Mouse (Mus musculus) midbrain, embryonic 15.5 days (tissue): ENCODE data around the gene Xrcc1. TPM values are rescaled to one million over a fixed set of nuclear protein-coding genes. Genes with fewer than 3 reads are reported as not detected.

Experiments
- ATAC-seq: fragments of 200-750 bp; cut with Nextera tagmentation; replicated peaks from 2 replicates; pipeline ENCODE4 v1.8.0; 2017; ENCODE audit warnings: moderate TSS enrichment
- H3K27ac ChIP-seq: fragments of 300-500 bp; sonication (generic); 2 replicates; pipeline ENCODE4 v1.5.1; 2015; ENCODE audit warnings: mild to moderate bottlenecking, inconsistent platforms
- H3K27me3 ChIP-seq: fragments of 300-500 bp; sonication (generic); replicated peaks from 2 replicates; pipeline ENCODE4 v1.6.1; 2015; ENCODE audit warnings: inconsistent platforms
- H3K36me3 ChIP-seq: fragments of 300-500 bp; sonication (generic); replicated peaks from 2 replicates; pipeline ENCODE4 v1.6.1; 2015; ENCODE audit warnings: inconsistent platforms
- H3K4me1 ChIP-seq: fragments of 300-500 bp; sonication (generic); 2 replicates; pipeline ENCODE4 v1.6.1; 2015; ENCODE audit warnings: inconsistent platforms
- H3K4me2 ChIP-seq: fragments of 300-500 bp; sonication (generic); 2 replicates; pipeline ENCODE4 v1.6.1; 2015; ENCODE audit warnings: inconsistent platforms, mild to moderate bottlenecking, moderate library complexity
- H3K4me3 ChIP-seq: fragments of 300-500 bp; sonication (generic); 2 replicates; pipeline ENCODE4 v1.5.1; 2015; ENCODE audit warnings: mild to moderate bottlenecking, inconsistent platforms
- H3K9ac ChIP-seq: fragments of 300-500 bp; sonication (generic); 2 replicates; pipeline ENCODE4 v1.6.1; 2015; ENCODE audit warnings: mild to moderate bottlenecking, inconsistent platforms
- H3K9me3 ChIP-seq: fragments of 300-500 bp; sonication (generic); 2 replicates; pipeline ENCODE4 v1.6.1; 2016; ENCODE audit warnings: inconsistent platforms
- WGBS: fragments of 180-500 bp; shearing (Covaris S2); methylation state at CpG from one replicate; pipeline ENCODE4 v1.1.7; 2015; ENCODE audit warnings: mixed read lengths; 5-methylcytosine and 5-hydroxymethylcytosine counted together
- polyA plus RNA-seq: library from polyadenylated mRNA; unstranded; fragments of >200 nt; fragmentation: Nextera tagmentation; extraction: Ambion mirVana; gene quantifications from 2 replicates; pipeline ENCODE4 v1.2.1, GENCODE M21; 2015

The Xrcc1 gene
- polyA plus RNA-seq, 1 experiment from 2014 or later = 67.1 TPM

DNA sequence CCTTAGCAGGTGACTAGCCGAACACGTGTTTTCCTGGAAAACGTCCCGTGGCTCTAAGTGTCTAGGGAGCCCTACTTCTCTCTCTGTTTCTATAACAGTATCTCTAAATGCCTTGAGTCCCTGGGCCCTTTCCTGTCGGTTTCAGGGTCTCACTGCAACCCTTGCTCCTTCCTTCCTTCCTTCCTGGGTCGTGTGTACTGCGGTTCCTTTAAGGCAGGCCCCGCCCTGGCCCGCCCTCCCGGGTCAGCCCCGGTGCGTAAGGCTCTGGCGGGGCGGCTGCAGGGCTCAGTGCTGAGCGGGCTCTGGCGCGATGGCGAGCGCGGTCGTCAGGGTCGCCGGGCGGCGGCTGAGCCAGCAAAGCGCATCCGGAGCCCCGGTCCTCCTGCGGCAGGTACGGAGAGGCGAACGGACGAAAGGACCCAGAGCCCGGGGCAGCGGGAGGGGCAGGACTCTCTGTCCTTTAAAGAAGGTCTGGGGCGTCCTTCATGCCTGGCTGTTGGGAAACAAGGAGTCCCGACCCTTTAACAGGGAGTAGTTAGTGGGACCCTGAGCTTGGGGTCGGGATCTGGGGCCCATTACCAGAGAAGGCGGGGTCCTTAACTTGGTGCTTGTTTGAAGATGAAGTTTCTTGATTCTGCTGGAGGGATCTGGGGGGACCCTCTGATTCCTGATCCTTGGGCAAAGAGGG lies 47.7 kb downstream of the Xrcc1 start:
- ATAC-seq = peak; percentile 89
- H3K9me3 ChIP-seq = no peaks in the 10 kb centered on the region
- H3K27me3 ChIP-seq = 0 out of 2 replicates have a peak, but pooled peaks cover 6% of the 10 kb centered on the region
- no peaks in the 10 kb centered on the region for H3K36me3 ChIP-seq
- H3K4me2 ChIP-seq = peak overlapping the region; percentile 81
- H3K9ac ChIP-seq = peak overlapping the region; percentile 60
- H3K27ac ChIP-seq = no peak overlapping the region
- WGBS = 2% methylated on average over 39 of the region's 39 CpGs
- H3K4me3 ChIP-seq = peak overlapping the region; percentile 52
- H3K4me1 ChIP-seq = peaks cover 27% of the 10 kb centered on the region

DNA sequence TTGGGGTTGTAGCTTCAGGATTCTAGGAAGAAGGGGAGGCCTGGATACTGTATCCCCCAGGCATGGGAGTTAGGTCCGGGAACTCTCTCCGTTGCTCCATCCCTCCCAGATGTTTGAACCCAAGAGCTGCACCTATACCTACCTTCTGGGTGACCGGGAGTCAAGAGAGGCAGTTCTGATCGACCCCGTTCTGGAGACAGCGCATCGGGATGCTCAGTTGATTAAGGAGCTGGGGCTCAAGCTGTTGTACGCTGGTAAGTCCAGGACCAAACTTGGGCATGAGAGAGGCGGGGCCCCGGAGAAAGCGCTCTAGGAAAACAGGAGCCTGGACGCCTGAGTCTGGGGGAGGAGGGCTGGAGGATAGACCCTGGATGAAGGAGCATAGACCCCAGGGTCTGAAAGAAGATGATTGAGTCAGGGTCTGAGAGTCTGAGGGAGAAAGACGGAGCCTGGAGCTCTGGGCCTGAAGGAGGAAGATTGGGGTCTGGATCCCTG lies 48.3 kb downstream of the Xrcc1 start:
- Histone ChIP-seq H3K4me3 (peak overlapping the region; percentile 52), H3K9me3 (no peaks in the 10 kb centered on the region), H3K27ac (no peak overlapping the region), H3K36me3 (no peaks in the 10 kb centered on the region), H3K9ac (peak overlapping the region; percentile 60; the same call in 1 of the 2 replicates), H3K4me2 (peak overlapping the region; percentile 81), H3K4me1 (peaks cover 27% of the 10 kb centered on the region), H3K27me3 (0 out of 2 replicates have a peak, but pooled peaks cover 6% of the 10 kb centered on the region)
- peak; percentile 35 for ATAC-seq
- WGBS = 4% methylated on average over 13 of the region's 13 CpGs

DNA sequence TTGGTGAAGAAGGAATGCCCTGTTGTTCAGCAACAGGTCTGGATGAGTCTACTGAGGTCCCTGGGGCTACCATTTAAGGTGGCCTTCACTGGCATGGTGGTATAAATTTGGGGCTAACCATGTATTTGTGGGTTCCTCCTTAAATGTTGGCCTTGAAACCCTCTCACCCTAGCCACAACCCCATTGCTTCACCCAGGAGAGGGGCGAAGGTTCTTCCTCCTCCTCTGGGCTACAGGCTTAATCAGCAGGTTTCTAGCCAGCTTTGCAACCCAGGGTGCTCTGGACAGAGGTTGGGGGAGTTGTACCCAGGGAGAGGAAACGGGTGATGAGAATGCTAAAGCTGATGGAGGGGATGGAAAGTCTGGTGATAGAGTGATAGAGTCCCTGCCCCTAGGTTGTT lies 49.4 kb downstream of the Xrcc1 start:
- H3K4me2 ChIP-seq = no peak overlapping the region
- 0 out of 2 replicates have a peak, but pooled peaks cover 6% of the 10 kb centered on the region for H3K27me3 ChIP-seq
- no peak for ATAC-seq
- WGBS = 70% methylated on average over 2 of the region's 2 CpGs
- peaks cover 27% of the 10 kb centered on the region for H3K4me1 ChIP-seq
- no peak overlapping the region for H3K4me3 ChIP-seq
- no peaks in the 10 kb centered on the region for H3K9me3 ChIP-seq
- no peak overlapping the region for H3K9ac ChIP-seq
- no peaks in the 10 kb centered on the region for H3K36me3 ChIP-seq
- no peak overlapping the region for H3K27ac ChIP-seq

DNA sequence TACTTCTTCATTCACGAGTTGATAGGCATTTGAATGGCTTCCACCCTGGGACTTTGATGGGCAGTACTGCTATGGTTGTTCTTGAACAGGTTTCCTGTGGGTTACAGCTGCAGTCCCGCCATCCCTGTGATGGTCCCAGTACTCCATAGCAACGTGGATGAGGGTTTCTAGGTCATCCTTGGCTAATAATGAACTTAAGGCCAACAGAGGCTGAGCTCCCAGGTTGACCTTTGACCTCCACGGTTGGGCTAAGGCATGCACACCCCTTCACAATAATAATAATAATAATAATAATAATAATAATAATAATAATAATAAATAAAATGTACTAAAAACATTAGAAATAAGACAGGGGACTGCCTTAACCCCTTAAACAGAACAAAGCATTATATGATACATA lies 52.0 kb downstream of the Xrcc1 start:
- H3K27ac ChIP-seq = no peak overlapping the region
- 72% methylated on average over 4 of the region's 4 CpGs for WGBS
- no peak overlapping the region for H3K9ac ChIP-seq
- H3K4me2 ChIP-seq = no peak overlapping the region
- no peak for ATAC-seq
- 0 out of 2 replicates have a peak, but pooled peaks cover 6% of the 10 kb centered on the region for H3K27me3 ChIP-seq
- H3K9me3 ChIP-seq = no peaks in the 10 kb centered on the region
- no peaks in the 10 kb centered on the region for H3K36me3 ChIP-seq
- peaks cover 16% of the 10 kb centered on the region for H3K4me1 ChIP-seq
- no peak overlapping the region for H3K4me3 ChIP-seq

DNA sequence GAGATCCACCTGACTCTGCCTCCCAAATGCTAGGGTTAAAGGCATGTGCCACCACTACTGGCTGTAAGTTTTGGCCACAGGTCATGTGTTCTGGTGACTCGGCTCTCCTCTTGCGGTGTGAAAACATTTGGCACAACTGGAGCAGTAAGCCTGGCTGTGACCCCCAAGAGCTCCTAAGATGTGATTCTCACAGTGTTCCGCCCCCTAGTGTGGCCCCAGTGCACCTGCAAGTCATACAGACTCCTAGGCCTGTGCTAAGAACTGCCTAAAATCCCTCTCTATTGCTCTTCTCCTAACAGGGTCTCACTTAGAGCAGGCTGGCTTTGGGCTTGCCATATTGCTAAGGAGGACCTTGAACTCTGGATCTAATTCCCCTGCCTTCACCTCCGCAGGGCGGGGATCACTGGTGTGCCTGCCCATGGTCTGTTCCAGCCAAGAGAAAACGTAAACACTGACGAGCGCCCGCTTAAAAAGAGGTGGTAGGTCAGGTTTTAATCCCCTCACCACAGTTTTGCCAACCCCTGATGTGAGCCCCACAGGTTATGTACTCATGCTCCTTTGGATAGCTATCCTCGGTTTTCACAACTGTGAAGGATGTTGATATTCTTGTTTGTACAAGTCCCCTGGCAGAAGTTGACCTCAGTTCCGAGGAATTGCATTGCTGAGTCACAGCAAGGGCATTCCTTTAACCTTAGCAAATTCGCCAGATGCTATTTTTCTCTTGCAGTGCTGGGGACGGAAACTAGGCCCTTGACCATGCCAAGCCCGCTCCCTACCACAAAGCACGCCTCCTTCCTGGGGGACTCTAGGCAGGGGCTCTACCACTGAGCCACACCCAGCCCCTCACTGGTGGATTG lies 53.4 kb downstream of the Xrcc1 start:
- ATAC-seq = 0 out of 2 replicates have a peak, but pooled peaks have one; percentile 19
- H3K4me2 ChIP-seq = no peak overlapping the region
- H3K4me3 ChIP-seq = no peak overlapping the region
- H3K27me3 ChIP-seq = 0 out of 2 replicates have a peak, but pooled peaks cover 6% of the 10 kb centered on the region
- H3K9ac ChIP-seq = no peak overlapping the region
- peaks cover 5% of the 10 kb centered on the region; the same call in 1 of the 2 replicates for H3K4me1 ChIP-seq
- no peaks in the 10 kb centered on the region for H3K36me3 ChIP-seq
- WGBS = 80% methylated on average over 15 of the region's 15 CpGs
- no peak overlapping the region for H3K27ac ChIP-seq
- H3K9me3 ChIP-seq = no peaks in the 10 kb centered on the region

DNA sequence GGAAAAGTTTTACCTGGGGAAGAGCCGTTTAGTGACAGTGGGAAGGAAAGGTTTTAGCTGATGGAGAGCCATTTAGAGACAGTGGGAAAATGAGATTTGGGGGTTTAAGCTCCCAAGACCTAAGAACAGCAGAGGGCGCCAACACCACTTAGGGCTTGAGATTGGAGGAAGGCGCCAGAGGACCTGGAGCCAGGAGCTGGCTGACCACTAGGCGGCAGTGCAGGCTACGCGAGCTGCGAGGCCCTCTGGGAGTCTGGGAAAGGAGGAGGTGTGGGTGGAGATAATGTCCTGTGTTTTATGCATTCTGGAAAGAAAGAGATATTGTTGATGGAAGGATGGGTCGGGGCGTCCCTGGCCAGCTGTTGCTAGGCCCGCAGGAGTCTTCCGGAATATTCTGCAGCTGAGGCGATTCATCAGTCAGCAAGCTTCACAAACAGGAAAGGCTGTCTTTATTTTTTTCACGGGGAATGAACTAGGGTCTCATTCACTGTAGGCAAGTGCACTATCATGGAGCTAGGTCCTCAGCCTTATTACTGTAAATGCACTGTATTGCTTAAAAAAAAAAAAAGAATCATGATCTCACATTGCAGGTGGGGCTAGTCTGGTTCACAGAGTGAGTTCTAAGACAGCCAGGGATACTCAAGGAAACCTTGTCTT lies 55.0 kb downstream of the Xrcc1 start:
- Histone ChIP-seq H3K27ac (peak overlapping the region; percentile 51), H3K27me3 (no peaks in the 10 kb centered on the region), H3K4me3 (peak overlapping the region; percentile 16), H3K9ac (no peak overlapping the region; the same call in 1 of the 2 replicates), H3K4me2 (peak overlapping the region; percentile 36), H3K36me3 (no peaks in the 10 kb centered on the region), H3K9me3 (no peaks in the 10 kb centered on the region), H3K4me1 (no peaks in the 10 kb centered on the region)
- peak; percentile 90 for ATAC-seq
- 2% methylated on average over 13 of the region's 13 CpGs for WGBS

DNA sequence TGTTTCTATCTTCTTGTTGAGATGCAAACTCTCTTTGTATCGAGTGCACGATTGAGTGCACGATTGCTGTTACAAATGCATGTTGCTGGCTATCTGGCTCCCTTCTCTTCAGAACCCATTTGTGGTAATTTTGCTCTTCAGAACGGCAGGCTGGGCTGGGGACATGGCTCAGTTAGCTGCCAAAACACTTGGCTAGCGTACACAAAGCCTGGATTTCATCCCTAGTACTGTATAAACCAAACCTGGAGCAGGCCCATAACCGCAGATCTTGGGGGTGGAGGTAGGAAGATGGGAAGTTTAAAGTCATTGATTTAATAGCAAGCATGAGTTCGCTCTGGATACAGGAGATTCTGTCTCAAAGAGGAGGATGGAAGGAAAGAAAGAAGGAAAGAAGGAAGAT lies 59.5 kb downstream of the Xrcc1 start:
- Histone ChIP-seq H3K4me1 (peaks cover 4% of the 10 kb centered on the region), H3K36me3 (no peaks in the 10 kb centered on the region), H3K9me3 (no peaks in the 10 kb centered on the region), H3K9ac (no peak overlapping the region), H3K27ac (no peak overlapping the region), H3K4me3 (no peak overlapping the region), H3K4me2 (no peak overlapping the region), H3K27me3 (peaks cover 15% of the 10 kb centered on the region)
- 83% methylated on average over 7 of the region's 7 CpGs for WGBS
- ATAC-seq = no peak

DNA sequence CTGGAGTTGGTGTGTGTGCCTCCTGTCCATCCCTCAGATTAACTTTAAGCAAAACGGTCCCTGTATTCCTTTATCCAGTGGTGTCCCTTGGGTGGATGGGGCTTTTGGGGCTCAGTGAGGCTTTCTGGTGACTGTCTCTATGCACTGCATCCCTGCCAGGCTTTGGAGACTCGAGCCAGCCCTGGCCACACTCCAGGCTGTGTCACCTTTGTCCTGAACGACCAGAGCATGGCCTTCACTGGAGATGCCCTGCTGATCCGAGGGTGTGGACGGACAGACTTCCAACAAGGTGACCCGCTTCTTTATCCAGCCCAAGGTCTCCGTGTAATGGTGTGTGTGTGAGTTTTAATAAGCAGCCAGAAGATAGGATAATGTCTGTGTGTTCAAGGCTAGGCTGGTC lies 60.0 kb downstream of the Xrcc1 start:
- Histone ChIP-seq H3K9me3 (no peaks in the 10 kb centered on the region), H3K36me3 (no peaks in the 10 kb centered on the region), H3K27ac (no peak overlapping the region), H3K4me1 (peaks cover 9% of the 10 kb centered on the region), H3K27me3 (peaks cover 20% of the 10 kb centered on the region), H3K4me2 (no peak overlapping the region), H3K4me3 (no peak overlapping the region), H3K9ac (no peak overlapping the region)
- 80% methylated on average over 7 of the region's 7 CpGs for WGBS
- ATAC-seq = no peak

DNA sequence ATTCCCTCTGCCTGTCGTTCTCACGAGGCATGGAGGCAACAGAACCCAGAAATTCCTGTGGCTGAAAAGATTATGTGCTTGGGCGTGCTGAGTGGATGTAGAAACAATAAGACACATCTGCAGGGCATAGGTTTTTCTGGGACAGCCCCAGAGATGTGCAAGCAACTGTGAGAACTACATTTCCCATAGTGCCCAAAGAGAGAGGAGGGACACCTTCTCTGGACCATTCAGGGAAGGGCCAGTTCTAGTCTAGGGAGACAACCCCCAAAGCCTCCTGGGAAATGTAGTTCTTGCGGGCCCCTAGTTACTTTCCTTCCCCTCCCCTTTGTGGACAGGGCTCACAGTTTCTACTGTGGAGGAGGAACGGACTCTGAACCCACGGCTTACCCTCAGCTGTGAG lies 61.9 kb downstream of the Xrcc1 start:
- H3K27ac ChIP-seq = no peak overlapping the region
- no peak overlapping the region for H3K9ac ChIP-seq
- 49% methylated on average over 6 of the region's 6 CpGs for WGBS
- no peaks in the 10 kb centered on the region for H3K9me3 ChIP-seq
- H3K4me2 ChIP-seq = no peak overlapping the region
- peaks cover 37% of the 10 kb centered on the region for H3K27me3 ChIP-seq
- no peak overlapping the region for H3K4me3 ChIP-seq
- ATAC-seq = peak; percentile 86
- no peaks in the 10 kb centered on the region for H3K36me3 ChIP-seq
- peaks cover 20% of the 10 kb centered on the region for H3K4me1 ChIP-seq

DNA sequence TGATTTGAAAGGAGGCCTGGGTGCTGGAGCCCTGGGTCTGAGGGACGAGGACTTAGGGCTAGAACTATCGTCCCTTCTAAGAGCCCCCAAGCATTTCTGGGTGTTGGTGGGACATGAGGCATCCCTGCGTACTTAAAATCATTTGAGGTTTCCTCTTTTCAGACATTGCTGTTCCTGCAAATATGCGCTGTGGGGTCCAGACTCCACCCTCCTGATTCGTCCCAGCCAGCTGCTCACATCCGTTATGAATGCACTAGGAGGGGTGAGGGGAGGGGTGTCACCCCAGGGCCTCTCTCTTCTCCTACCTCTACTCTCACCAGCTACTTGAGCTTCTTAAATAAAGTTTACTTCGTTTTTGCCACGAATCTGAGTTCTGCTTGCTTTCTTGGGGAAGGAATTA lies 62.5 kb downstream of the Xrcc1 start:
- Histone ChIP-seq H3K4me2 (no peak overlapping the region), H3K27ac (no peak overlapping the region), H3K9ac (no peak overlapping the region), H3K36me3 (no peaks in the 10 kb centered on the region), H3K27me3 (peaks cover 43% of the 10 kb centered on the region), H3K4me3 (no peak overlapping the region), H3K4me1 (peaks cover 20% of the 10 kb centered on the region), H3K9me3 (no peaks in the 10 kb centered on the region)
- ATAC-seq = no peak
- WGBS = 70% methylated on average over 8 of the region's 8 CpGs

DNA sequence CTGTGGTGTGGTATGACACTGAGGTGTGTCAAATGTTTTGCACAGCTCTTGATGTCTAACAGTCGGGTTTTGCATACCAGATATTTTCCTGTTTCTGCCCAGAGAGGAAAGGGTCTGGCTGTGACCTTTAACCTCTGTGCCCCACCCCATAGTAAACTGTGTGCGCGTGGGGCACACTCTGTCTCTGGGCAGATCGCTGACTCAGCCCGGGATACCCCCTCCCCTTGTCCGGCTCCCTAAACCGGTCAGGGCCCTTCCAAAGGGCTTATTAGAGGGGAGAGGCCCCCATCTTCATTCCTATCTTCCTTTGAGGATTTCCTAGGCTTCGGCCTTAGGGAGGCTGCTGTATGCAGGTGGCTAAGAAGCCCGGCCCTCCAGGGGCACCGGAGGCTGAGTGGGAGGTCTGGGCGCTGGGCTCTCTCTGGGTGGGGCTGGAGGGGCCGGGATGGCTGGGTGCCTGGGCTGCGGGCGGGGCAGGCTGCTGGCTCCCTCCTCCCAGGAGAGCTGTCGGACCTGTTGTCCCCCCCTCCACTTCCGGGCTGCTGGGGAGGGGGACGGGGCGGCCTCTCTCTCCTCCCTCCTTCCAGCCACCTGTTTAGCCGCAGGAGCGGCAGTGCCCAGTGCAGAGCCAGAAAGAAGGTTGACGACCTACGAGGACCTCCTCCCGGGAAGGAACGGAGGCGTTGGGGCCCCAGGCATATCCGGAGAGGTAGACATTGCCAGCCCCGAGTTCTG lies 64.2 kb downstream of the Xrcc1 start, which contains the start of gene Phldb3:
Gene Phldb3, plus strand, starts transcription at position 620 of the 735 bp plus-strand sequence.
- no peak for ATAC-seq

More for the DNA sequence above, 64.2 kb downstream of the Xrcc1 start, which contains the start of gene Phldb3:
- Histone ChIP-seq H3K27me3 (peaks cover 45% of the 10 kb centered on the region), H3K27ac (no peak within 1 kb of the TSS), H3K9me3 (no peaks in the 10 kb centered on the region), H3K4me3 (peak within 1 kb of the TSS; percentile 22), H3K36me3 (no peaks in the 10 kb centered on the region), H3K4me2 (peak within 1 kb of the TSS; percentile 42), H3K9ac (no peak within 1 kb of the TSS), H3K4me1 (peaks cover 20% of the 10 kb centered on the region)
- WGBS = 3% methylated on average over 27 of the region's 27 CpGs
